Mouse (Mus musculus) heart, adult 9 months (tissue): ENCODE data around the gene Dclk1.
A peak's percentile ranks its signal among the peaks of the same experiment; 100 is the strongest.
"Not testable (repeated sequence)": the region's sequence is repeated elsewhere in the genome, so short reads cannot be mapped to it uniquely, and the experiment has no call there.

ENCODE experiments used
- DNase-seq, 2 experiments: peaks; one replicate each; pipeline ENCODE4 v3.0.0; 2022; ENCODE audit warnings: low spot score in 2 of 2

Gene Dclk1

GRCm38 (mm10) chr3:55241730-55242421 lies at the start of gene Dclk1:
TSS of gene Dclk1 (plus strand) at chr3:55242364.
- peak; percentile 71 to 76 for DNase-seq

GRCm38 (mm10) chr3:55193351-55193750 lies 48.8 kb upstream of the Dclk1 start:
- DNase-seq, result no peak

GRCm38 (mm10) chr3:55194792-55195191 lies 47.4 kb upstream of the Dclk1 start:
- DNase-seq, result no peak

- peak; percentile 29 to 56 for DNase-seq
Observed at GRCm38 (mm10) chr3:55195581-55196327, 46.4 kb upstream of the Dclk1 start.

- no peak for DNase-seq
Observed at GRCm38 (mm10) chr3:55196328-55196710, 45.8 kb upstream of the Dclk1 start.

GRCm38 (mm10) chr3:55203621-55204020 lies 38.5 kb upstream of the Dclk1 start:
- not testable (repeated sequence) for DNase-seq

GRCm38 (mm10) chr3:55206413-55206812 lies 35.8 kb upstream of the Dclk1 start:
- no peak for DNase-seq

- no peak for DNase-seq
Observed at GRCm38 (mm10) chr3:55207665-55208064, 34.5 kb upstream of the Dclk1 start.

- DNase-seq, result no peak
Observed at GRCm38 (mm10) chr3:55212254-55212653, 29.9 kb upstream of the Dclk1 start.

GRCm38 (mm10) chr3:55213785-55214184 lies 28.4 kb upstream of the Dclk1 start:
- no peak for DNase-seq

GRCm38 (mm10) chr3:55214413-55214812 lies 27.8 kb upstream of the Dclk1 start:
- no peak for DNase-seq

GRCm38 (mm10) chr3:55222502-55222901 lies 19.7 kb upstream of the Dclk1 start:
- DNase-seq, result no peak

- DNase-seq, result no peak
Observed at GRCm38 (mm10) chr3:55223862-55224261, 18.3 kb upstream of the Dclk1 start.

- no peak for DNase-seq
Observed at GRCm38 (mm10) chr3:55226501-55227213, 15.5 kb upstream of the Dclk1 start.

GRCm38 (mm10) chr3:55227214-55227581 lies 15.0 kb upstream of the Dclk1 start:
- no peak for DNase-seq

GRCm38 (mm10) chr3:55242422-55243055 lies 375 bp downstream of the Dclk1 start:
- DNase-seq, result peak; percentile 74 to 87

GRCm38 (mm10) chr3:55243056-55243471 lies 900 bp downstream of the Dclk1 start:
- DNase-seq, result no peak

- no peak for DNase-seq
Observed at GRCm38 (mm10) chr3:55244087-55244486, 1.9 kb downstream of the Dclk1 start.

GRCm38 (mm10) chr3:55246618-55247272 lies 4.6 kb downstream of the Dclk1 start:
- no peak for DNase-seq

- DNase-seq, result no peak
Observed at GRCm38 (mm10) chr3:55248048-55248447, 5.9 kb downstream of the Dclk1 start.

GRCm38 (mm10) chr3:55248508-55248907 lies 6.3 kb downstream of the Dclk1 start:
- DNase-seq, result no peak

- DNase-seq, result no peak
Observed at GRCm38 (mm10) chr3:55250631-55251030, 8.5 kb downstream of the Dclk1 start.
